In the genomic region with DNA sequence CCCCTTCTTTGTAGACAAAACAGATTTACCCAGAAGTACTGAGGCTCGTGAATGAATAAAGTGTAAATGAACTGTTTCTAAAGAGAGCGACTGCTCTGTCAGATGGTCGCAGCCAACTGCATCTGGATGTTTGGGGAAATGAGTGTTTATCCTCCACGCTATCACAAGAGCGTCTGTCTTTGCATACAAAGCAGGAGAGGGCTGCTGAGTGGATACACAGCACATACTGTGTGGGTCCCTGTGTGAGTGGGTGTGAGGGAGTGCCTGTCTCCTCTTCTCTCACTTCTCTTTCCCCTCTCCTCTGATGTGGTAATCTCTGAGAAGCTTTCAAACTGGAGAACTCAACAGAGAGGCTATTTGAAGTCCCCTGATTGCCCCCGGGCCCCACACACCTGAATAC, we compare ENCODE assay signal across 15 mouse cellular contexts.
DNase-seq lines count a peak whose midpoint lies in the region; ATAC-seq lines count a peak whose summit lies in the region.
"Had no signal": no experiment of that assay in that cellular context is flagged by ENCODE, and none has a peak within 500 bp of the region (broad histone marks: within the 10 kb centered on the region; RNA-seq: fewer than 3 reads in every experiment).

No protein-coding gene starts in this region.

- H3K4me3 ChIP-seq in midbrain, embryonic 16.5 days (ENCODE audit: low read depth, low read length), result no peak overlapping the region
- H3K4me3 ChIP-seq: gastrocnemius, adult 2 months; left cerebral cortex, adult 2 months; liver, embryonic 15.5 days; neural tube, embryonic 12.5 days had no signal

- WGBS in midbrain, embryonic 16.5 days, result 49% methylated on average over 6 of the region's 6 CpGs

- H3K27ac ChIP-seq in midbrain, embryonic 16.5 days (ENCODE audit: low read length), result no peak overlapping the region
- H3K27ac ChIP-seq: gastrocnemius, adult 2 months; left cerebral cortex, adult 2 months; liver, embryonic 15.5 days; neural tube, embryonic 12.5 days had no signal

- H3K27me3 ChIP-seq in midbrain, embryonic 16.5 days (ENCODE audit: control insufficient read depth, insufficient read depth, low read depth, low read length), result no peaks in the 10 kb centered on the region
- H3K27me3 ChIP-seq: liver, embryonic 15.5 days; neural tube, embryonic 12.5 days had no signal

- DNase-seq in layer of hippocampus, adult 18-20 months (ENCODE audit: low spot score in 2 of 2), result peak; percentile 40 to 55
- no peak for DNase-seq in layer of hippocampus, postnatal 10 days (ENCODE audit: low spot score in 2 of 2)
- peak; percentile 64 for DNase-seq in A20 (ENCODE audit: low read depth, low spot score)
- DNase-seq in brain, adult 2 months (ENCODE audit: low read depth, low spot score), result peak; percentile 66
- DNase-seq in embryo, embryonic 10 days (ENCODE audit: low spot score), result no peak
- no peak for DNase-seq in retina, postnatal 1 day
- no peak for DNase-seq in liver
- DNase-seq: cerebellum, postnatal 25 days; gastrocnemius, adult 2 months; heart, postnatal 10 days; kidney, adult 18-20 months had no signal

- H3K4me1 ChIP-seq in midbrain, embryonic 16.5 days (ENCODE audit: control insufficient read depth, insufficient read depth, low read length), result peaks cover 17% of the 10 kb centered on the region
- H3K4me1 ChIP-seq: liver, embryonic 15.5 days had no signal

- no peak overlapping the region for H3K9ac ChIP-seq in midbrain, embryonic 16.5 days (ENCODE audit: low read depth, low read length)
- H3K9ac ChIP-seq: liver, embryonic 15.5 days; neural tube, embryonic 12.5 days had no signal

- no peaks in the 10 kb centered on the region for H3K36me3 ChIP-seq in midbrain, embryonic 16.5 days (ENCODE audit: control insufficient read depth, insufficient read depth, low read length)
- H3K36me3 ChIP-seq: liver, embryonic 15.5 days; neural tube, embryonic 12.5 days had no signal

- no peak for ATAC-seq in midbrain, embryonic 16.5 days

- H3K9me3 ChIP-seq in midbrain, embryonic 16.5 days (replicated peaks; ENCODE audit: control insufficient read depth, low read length, poor library complexity, severe bottlenecking), result no peaks in the 10 kb centered on the region
- H3K9me3 ChIP-seq: liver, embryonic 15.5 days; neural tube, embryonic 12.5 days had no signal

- peak overlapping the region; percentile 9; the same call in 1 of the 2 replicates for H3K4me2 ChIP-seq in midbrain, embryonic 16.5 days (ENCODE audit: low read length)
- H3K4me2 ChIP-seq: liver, embryonic 15.5 days; neural tube, embryonic 12.5 days had no signal

Comparison
In these comparisons a context has a peak if more than half of its experiments do, and no peak if none do; other contexts are left out.
1. DNase-seq: peak in layer of hippocampus, adult 18-20 months (2 of 2), A20 (single experiment) and brain, adult 2 months (single experiment); none in layer of hippocampus, postnatal 10 days (0 of 2), embryo, embryonic 10 days (single experiment), retina, postnatal 1 day (single experiment) and liver (single experiment).